Mouse (Mus musculus) midbrain, embryonic 16.5 days (tissue): ENCODE measurements at regions not wholly inside any gene's neighbourhood (a gene's known extent, or its start where the extent isn't known, plus 50 kb on each side); places are given as distances from the start of the nearest gene placed in this dataset.

Experiments used
- ATAC-seq: fragments of 200-750 bp; cut with Nextera tagmentation; 2 replicates; pipeline ENCODE4 v1.8.0; 2017; ENCODE audit warnings: moderate TSS enrichment
- H3K27ac ChIP-seq: fragments of 300-500 bp; sonication (generic); 2 replicates; pipeline ENCODE4 v1.5.1; 2014; ENCODE audit warnings: mild to moderate bottlenecking, low read length, mixed read lengths
- H3K27me3 ChIP-seq: fragments of 300-500 bp; sonication (generic); 2 replicates; pipeline ENCODE4 v1.6.1; 2014; ENCODE audit warnings: low read depth, low read length, mixed read lengths; ENCODE audit not compliant: control insufficient read depth, insufficient read depth
- H3K36me3 ChIP-seq: fragments of 300-500 bp; sonication (generic); 2 replicates; pipeline ENCODE4 v1.6.1; 2014; ENCODE audit warnings: mild to moderate bottlenecking, low read length, moderate library complexity, mixed read lengths; ENCODE audit not compliant: control insufficient read depth, insufficient read depth
- H3K4me1 ChIP-seq: fragments of 300-500 bp; sonication (generic); 2 replicates; pipeline ENCODE4 v1.6.1; 2014; ENCODE audit warnings: mild to moderate bottlenecking, low read length, mixed read lengths; ENCODE audit not compliant: control insufficient read depth, insufficient read depth
- H3K4me2 ChIP-seq: fragments of 300-500 bp; sonication (generic); 2 replicates; pipeline ENCODE4 v1.6.1; 2014; ENCODE audit warnings: mild to moderate bottlenecking, low read length, mixed read lengths
- H3K4me3 ChIP-seq: fragments of 300-500 bp; sonication (generic); 2 replicates; pipeline ENCODE4 v1.5.1; 2014; ENCODE audit warnings: low read depth, mild to moderate bottlenecking, low read length, moderate library complexity, mixed read lengths
- H3K9ac ChIP-seq: fragments of 300-500 bp; sonication (generic); 2 replicates; pipeline ENCODE4 v1.6.1; 2014; ENCODE audit warnings: low read depth, low read length, mixed read lengths
- H3K9me3 ChIP-seq: fragments of 300-500 bp; sonication (generic); replicated peaks from 2 replicates; pipeline ENCODE4 v1.6.1; 2014; ENCODE audit warnings: mild to moderate bottlenecking, low read length, mixed read lengths; ENCODE audit not compliant: control insufficient read depth, poor library complexity, severe bottlenecking
- WGBS: fragments of 180-500 bp; shearing (Covaris S2); extraction: QIAGEN DNeasy Blood & Tissue Kit; methylation state at CpG from one replicate; pipeline ENCODE4 v1.1.7; 2014; 5-methylcytosine and 5-hydroxymethylcytosine counted together

GRCm38 (mm10) chr7:67825636-67826280 lies 66.2 kb upstream of the Synm start:
- no peak for ATAC-seq
- 83% methylated on average over 7 of the region's 7 CpGs for WGBS
- Histone ChIP-seq H3K9me3 (no peaks in the 10 kb centered on the region), H3K27ac (no peak overlapping the region), H3K4me1 (no peaks in the 10 kb centered on the region), H3K4me3 (no peak overlapping the region), H3K9ac (no peak overlapping the region), H3K36me3 (no peaks in the 10 kb centered on the region), H3K27me3 (no peaks in the 10 kb centered on the region), H3K4me2 (no peak overlapping the region)

GRCm38 (mm10) chr7:67823943-67824645 lies 64.6 kb upstream of the Synm start:
- Histone ChIP-seq H3K36me3 (no peaks in the 10 kb centered on the region), H3K4me3 (no peak overlapping the region), H3K9me3 (no peaks in the 10 kb centered on the region), H3K4me1 (no peaks in the 10 kb centered on the region), H3K27ac (no peak overlapping the region), H3K27me3 (no peaks in the 10 kb centered on the region), H3K9ac (no peak overlapping the region), H3K4me2 (no peak overlapping the region)
- ATAC-seq: no peak
- WGBS: 66% methylated on average over 8 of the region's 8 CpGs

GRCm38 (mm10) chr7:67819551-67819950 lies 60.0 kb upstream of the Synm start:
- Histone ChIP-seq H3K4me2 (no peak overlapping the region), H3K27ac (no peak overlapping the region), H3K4me3 (no peak overlapping the region), H3K9me3 (no peaks in the 10 kb centered on the region), H3K4me1 (no peaks in the 10 kb centered on the region), H3K36me3 (no peaks in the 10 kb centered on the region), H3K9ac (no peak overlapping the region), H3K27me3 (no peaks in the 10 kb centered on the region)
- no peak for ATAC-seq
- WGBS: 95% methylated on average over 5 of the region's 5 CpGs

GRCm38 (mm10) chr7:67817556-67817955 lies 58.0 kb upstream of the Synm start:
- Histone ChIP-seq H3K4me1 (no peaks in the 10 kb centered on the region), H3K27ac (no peak overlapping the region), H3K36me3 (no peaks in the 10 kb centered on the region), H3K4me3 (no peak overlapping the region), H3K9me3 (no peaks in the 10 kb centered on the region), H3K9ac (no peak overlapping the region), H3K4me2 (no peak overlapping the region), H3K27me3 (no peaks in the 10 kb centered on the region)
- WGBS: 98% methylated on average over 6 of the region's 6 CpGs
- ATAC-seq: no peak

- H3K4me3 ChIP-seq: no peak overlapping the region
- H3K9me3 ChIP-seq: no peaks in the 10 kb centered on the region
- H3K27ac ChIP-seq: no peak overlapping the region
- H3K9ac ChIP-seq: no peak overlapping the region
- no peaks in the 10 kb centered on the region for H3K4me1 ChIP-seq
- H3K36me3 ChIP-seq: no peaks in the 10 kb centered on the region
- no peak for ATAC-seq
- H3K27me3 ChIP-seq: no peaks in the 10 kb centered on the region
- WGBS: 67% methylated on average over 9 of the region's 9 CpGs
- H3K4me2 ChIP-seq: no peak overlapping the region
Measured at GRCm38 (mm10) chr7:67814861-67815260, 55.3 kb upstream of the Synm start.
